Mouse (Mus musculus) hindbrain, embryonic 16.5 days (tissue): Measurements from ENCODE around the gene Card11. TPM values are rescaled to one million over a fixed set of nuclear protein-coding genes. Genes with fewer than 3 reads are reported as not detected.

Experiments used
- ATAC-seq: fragments of 200-750 bp; cut with Nextera tagmentation; 2 replicates; pipeline ENCODE4 v1.8.0; 2017; ENCODE audit warnings: moderate TSS enrichment, moderate library complexity
- H3K27ac ChIP-seq: fragments of 300-500 bp; sonication (generic); 2 replicates; pipeline ENCODE4 v1.5.1; 2014; ENCODE audit warnings: low read depth, mild to moderate bottlenecking, control low read depth, low read length, moderate library complexity
- H3K27me3 ChIP-seq: fragments of 300-500 bp; sonication (generic); replicated peaks from 2 replicates; pipeline ENCODE4 v1.6.1; 2014; ENCODE audit warnings: low read length; ENCODE audit not compliant: control insufficient read depth, insufficient read depth
- H3K36me3 ChIP-seq: fragments of 300-500 bp; sonication (generic); 2 replicates; pipeline ENCODE4 v1.6.1; 2014; ENCODE audit warnings: mild to moderate bottlenecking, low read length, moderate library complexity, mixed read lengths; ENCODE audit not compliant: control insufficient read depth, insufficient read depth
- H3K4me1 ChIP-seq: fragments of 300-500 bp; sonication (generic); 2 replicates; pipeline ENCODE4 v1.6.1; 2014; ENCODE audit warnings: low read depth, low read length; ENCODE audit not compliant: control insufficient read depth, insufficient read depth
- H3K4me2 ChIP-seq: fragments of 300-500 bp; sonication (generic); 2 replicates; pipeline ENCODE4 v1.6.1; 2014; ENCODE audit warnings: mild to moderate bottlenecking, low read length, control low read depth, moderate library complexity
- H3K4me3 ChIP-seq: fragments of 300-500 bp; sonication (generic); 2 replicates; pipeline ENCODE4 v1.5.1; 2014; ENCODE audit warnings: mild to moderate bottlenecking, low read length, control low read depth, moderate library complexity
- H3K9ac ChIP-seq: fragments of 300-500 bp; sonication (generic); 2 replicates; pipeline ENCODE4 v1.6.1; 2014; ENCODE audit warnings: low read depth, mild to moderate bottlenecking, control low read depth, low read length, moderate library complexity
- H3K9me3 ChIP-seq: fragments of 300-500 bp; sonication (generic); 2 replicates; pipeline ENCODE4 v1.6.1; 2014; ENCODE audit warnings: mild to moderate bottlenecking, low read length, moderate library complexity; ENCODE audit not compliant: control insufficient read depth
- whole genome bisulfite sequencing: fragments of 180-500 bp; shearing (Covaris S2); extraction: QIAGEN DNeasy Blood & Tissue Kit; methylation state at CpG from one replicate; pipeline ENCODE4 v1.1.7; 2014; 5-methylcytosine and 5-hydroxymethylcytosine counted together
- polyA plus RNA-seq: library from polyadenylated mRNA; unstranded; fragments of >200 nt; fragmentation: Nextera tagmentation; extraction: Ambion mirVana; gene quantifications from 2 replicates; pipeline ENCODE4 v1.2.1, GENCODE M21; 2015

Gene Card11
- polyA plus RNA-seq, 1 experiment from 2014 or later = 0.26 TPM

DNA sequence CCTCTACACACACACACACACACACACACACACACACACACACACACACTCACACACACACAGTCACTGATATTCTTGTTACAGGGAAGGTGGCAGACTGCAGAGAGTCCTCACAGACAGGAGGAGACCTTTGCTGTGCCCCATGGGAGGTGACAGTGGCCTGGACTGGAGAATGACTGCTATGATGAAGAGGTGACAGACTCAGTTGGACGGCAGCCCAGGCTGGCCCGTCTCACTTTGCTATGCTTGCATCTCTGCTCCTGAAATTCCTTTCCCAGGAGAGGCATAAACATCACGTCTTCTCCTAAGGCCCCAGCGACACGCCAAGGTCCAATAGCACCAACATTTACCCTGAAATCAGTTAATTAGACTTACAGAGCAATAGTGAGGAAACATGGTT lies 146.7 kb downstream of the Card11 start:
- no peaks in the 10 kb centered on the region for H3K27me3 ChIP-seq
- no peak overlapping the region for H3K27ac ChIP-seq
- no peak overlapping the region for H3K4me3 ChIP-seq
- no peaks in the 10 kb centered on the region; the same call in 1 of the 2 replicates for H3K4me1 ChIP-seq
- no peak for ATAC-seq
- no peak overlapping the region for H3K9ac ChIP-seq
- H3K9me3 ChIP-seq = no peaks in the 10 kb centered on the region
- H3K4me2 ChIP-seq = no peak overlapping the region
- no peaks in the 10 kb centered on the region for H3K36me3 ChIP-seq
- WGBS = 66% methylated on average over 5 of the region's 5 CpGs

DNA sequence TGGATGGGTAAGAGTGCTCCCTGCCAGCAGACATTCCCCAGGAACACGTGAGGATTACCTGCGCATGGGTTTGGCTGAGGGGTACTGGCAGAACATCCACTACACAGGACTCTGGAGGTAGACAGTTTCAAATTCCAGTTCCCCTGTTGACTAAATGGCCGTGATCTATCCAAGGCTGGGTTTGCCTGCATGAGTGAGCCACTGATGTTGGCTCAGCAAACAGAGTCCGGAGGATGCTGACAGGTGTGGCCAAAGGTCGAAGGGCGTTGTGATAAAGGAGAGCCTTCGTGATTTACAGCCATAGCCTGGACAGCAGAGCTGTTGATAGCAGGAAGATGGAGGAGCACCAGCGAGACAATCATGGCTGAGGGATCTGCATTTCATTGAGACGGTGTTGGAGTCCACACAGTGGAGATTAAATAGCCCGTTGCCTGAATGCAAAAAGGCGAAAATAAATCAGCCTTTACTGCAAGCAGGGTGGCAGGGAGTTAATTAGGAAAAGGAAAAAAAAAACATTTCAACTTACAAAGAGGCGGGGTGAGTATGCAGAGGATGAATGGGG lies 147.9 kb downstream of the Card11 start:
- Histone ChIP-seq H3K4me2 (no peak overlapping the region), H3K27me3 (no peaks in the 10 kb centered on the region), H3K4me3 (no peak overlapping the region), H3K9me3 (no peaks in the 10 kb centered on the region), H3K4me1 (no peaks in the 10 kb centered on the region; the same call in 1 of the 2 replicates), H3K27ac (no peak overlapping the region), H3K36me3 (no peaks in the 10 kb centered on the region), H3K9ac (no peak overlapping the region)
- ATAC-seq = no peak
- whole genome bisulfite sequencing = 74% methylated on average over 12 of the region's 12 CpGs

DNA sequence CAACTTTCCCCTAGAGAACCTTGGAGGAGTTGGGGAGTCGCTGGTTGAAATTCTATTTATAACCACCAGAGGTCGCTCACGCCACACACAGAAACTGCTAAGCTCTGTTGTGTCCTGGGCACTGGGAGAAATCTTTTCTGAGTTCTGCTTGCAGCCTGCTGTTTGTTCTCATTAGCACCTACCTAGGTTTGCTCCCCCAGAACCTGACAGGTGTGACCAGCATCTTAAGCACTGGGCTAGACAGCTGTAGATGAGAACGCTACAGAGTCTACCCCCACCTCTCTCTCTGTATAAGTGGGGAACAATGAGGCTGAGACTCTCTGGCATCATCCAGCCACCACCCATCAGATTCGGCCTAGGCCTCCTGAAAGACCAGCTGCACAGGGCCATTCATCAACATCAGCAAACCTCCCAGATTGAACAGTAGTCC lies 153.1 kb downstream of the Card11 start:
- peak overlapping the region; percentile 57; the same call in 1 of the 2 replicates for H3K27ac ChIP-seq
- H3K27me3 ChIP-seq = no peaks in the 10 kb centered on the region
- no peak overlapping the region for H3K4me3 ChIP-seq
- peak; percentile 87 for ATAC-seq
- 1% methylated on average over 5 of the region's 5 CpGs for WGBS
- no peak overlapping the region for H3K4me2 ChIP-seq
- no peaks in the 10 kb centered on the region for H3K9me3 ChIP-seq
- peaks cover 2% of the 10 kb centered on the region; the same call in 1 of the 2 replicates for H3K4me1 ChIP-seq
- H3K9ac ChIP-seq = no peak overlapping the region
- H3K36me3 ChIP-seq = no peaks in the 10 kb centered on the region

DNA sequence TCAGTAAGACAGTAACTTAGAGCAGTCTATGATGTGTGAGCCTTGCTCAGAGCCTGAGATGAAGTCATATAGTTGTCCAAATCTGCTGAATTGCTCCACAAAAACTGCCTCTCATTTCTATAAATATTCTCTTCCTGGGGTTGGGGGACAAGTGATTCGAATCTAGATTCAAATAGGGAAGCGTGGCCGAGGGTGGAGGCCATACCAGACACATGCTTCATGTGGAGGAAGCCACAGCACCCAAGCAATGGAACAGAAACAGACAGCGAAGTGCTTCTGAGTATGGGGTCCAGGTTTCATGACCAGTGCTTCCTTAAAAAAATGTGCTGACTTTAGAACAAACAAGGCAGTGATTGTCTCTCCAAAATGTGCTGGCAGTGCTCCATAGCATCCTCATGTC lies 158.4 kb downstream of the Card11 start:
- no peak overlapping the region for H3K4me3 ChIP-seq

DNA sequence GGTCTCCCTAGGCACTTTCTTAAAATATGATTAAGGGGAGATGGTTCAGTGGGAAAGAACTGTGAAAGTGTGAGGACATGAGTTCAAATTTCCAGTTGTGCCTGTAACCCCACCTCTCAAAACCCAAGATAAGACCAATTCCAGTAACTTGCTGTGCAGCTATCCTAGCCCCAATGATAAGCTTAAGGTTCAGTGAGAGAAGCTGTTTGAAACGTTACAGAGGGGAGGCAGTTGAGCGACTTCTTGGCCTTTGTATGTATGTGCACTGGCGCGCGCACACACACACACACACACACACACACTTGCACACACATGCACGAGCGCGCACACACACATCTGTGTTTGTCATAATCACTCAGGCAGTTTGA lies 169.3 kb downstream of the Card11 start:
- Histone ChIP-seq H3K27me3 (no peaks in the 10 kb centered on the region), H3K4me1 (peaks cover 32% of the 10 kb centered on the region), H3K36me3 (no peaks in the 10 kb centered on the region), H3K9ac (no peak overlapping the region; the same call in 1 of the 2 replicates), H3K4me2 (peak overlapping the region; percentile 64), H3K27ac (no peak overlapping the region), H3K9me3 (no peaks in the 10 kb centered on the region), H3K4me3 (peak overlapping the region; percentile 30)
- WGBS = 82% methylated on average over 8 of the region's 8 CpGs
- no peak for ATAC-seq

More for the DNA sequence above, 158.4 kb downstream of the Card11 start:
- H3K36me3 ChIP-seq = no peaks in the 10 kb centered on the region
- H3K4me2 ChIP-seq = no peak overlapping the region
- WGBS = 80% methylated on average over 4 of the region's 4 CpGs
- H3K27me3 ChIP-seq = no peaks in the 10 kb centered on the region
- no peak overlapping the region for H3K9ac ChIP-seq
- H3K9me3 ChIP-seq = no peaks in the 10 kb centered on the region
- no peak for ATAC-seq
- H3K27ac ChIP-seq = no peak overlapping the region
- H3K4me1 ChIP-seq = no peaks in the 10 kb centered on the region

DNA sequence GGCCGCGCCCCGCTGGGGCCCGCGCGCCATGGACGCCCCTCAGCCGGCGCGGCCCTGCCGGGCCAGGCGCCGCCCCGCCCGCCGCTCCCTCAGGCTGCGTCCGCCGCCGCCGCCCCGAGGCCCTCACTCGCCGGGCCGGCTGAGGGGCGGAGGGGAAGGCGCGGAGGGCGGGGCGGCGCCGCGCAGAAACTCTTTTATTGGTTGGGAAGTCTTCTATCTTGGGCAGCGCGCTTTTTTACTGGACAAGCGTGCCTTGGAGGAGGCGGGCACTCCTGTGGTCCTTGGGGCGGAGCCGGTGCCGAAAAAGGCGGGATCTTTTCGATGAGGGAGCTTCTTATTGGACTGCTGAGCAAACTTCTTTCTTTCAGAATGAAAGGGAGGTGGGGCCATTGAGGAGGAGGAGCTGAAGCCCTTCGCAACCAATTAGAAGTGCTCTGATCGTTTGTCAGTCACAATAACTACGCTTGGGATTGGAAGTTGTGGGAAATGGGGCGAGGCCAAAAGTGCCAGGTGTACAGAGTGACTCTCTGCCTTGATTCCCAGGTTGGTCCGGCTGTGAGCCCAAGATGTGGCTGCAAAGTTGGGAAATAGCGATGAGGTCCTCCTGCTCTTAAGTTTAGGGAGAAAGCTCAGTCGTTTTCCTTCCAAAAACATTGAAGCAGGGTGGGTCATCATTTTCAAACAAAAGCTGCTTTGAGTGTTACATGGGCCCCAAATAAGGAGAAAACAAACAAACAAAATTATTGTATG lies 169.9 kb downstream of the Card11 start, which contains the start of gene Gna12:
TSS of gene Gna12 (minus strand) at position 118 of the 750 bp plus-strand sequence.
- peak; percentile 98 for ATAC-seq
- WGBS = under 1% methylated on average over 45 of the region's 49 CpGs

DNA sequence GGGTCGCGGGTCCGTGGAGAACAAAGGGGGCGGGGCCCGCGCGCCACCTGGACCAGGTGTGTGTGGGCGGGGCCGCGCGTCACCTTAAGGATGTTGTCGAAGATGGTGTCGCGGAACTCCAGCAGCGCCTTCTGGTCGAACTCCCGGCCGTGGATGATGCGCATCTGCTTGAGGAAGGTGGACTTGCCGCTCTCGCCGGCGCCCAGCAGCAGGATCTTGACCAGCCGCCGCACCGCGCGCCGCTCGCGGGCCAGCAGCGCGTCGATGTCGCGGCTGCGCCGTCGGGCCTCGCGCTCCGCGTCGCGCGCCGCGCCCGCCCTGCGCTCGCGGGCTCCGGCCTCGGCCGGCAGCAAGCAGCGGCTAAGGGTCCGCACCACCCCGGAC lies 170.5 kb downstream of the Card11 start:
- no peak; the same call in 1 of the 2 replicates for ATAC-seq
- peak overlapping the region; percentile 64 for H3K4me2 ChIP-seq
- 1% methylated on average over 47 of the region's 58 CpGs for WGBS
- no peaks in the 10 kb centered on the region for H3K9me3 ChIP-seq
- H3K27me3 ChIP-seq = no peaks in the 10 kb centered on the region
- H3K27ac ChIP-seq = peak overlapping the region; percentile 88
- H3K36me3 ChIP-seq = no peaks in the 10 kb centered on the region
- peaks cover 32% of the 10 kb centered on the region for H3K4me1 ChIP-seq
- peak overlapping the region; percentile 83 for H3K9ac ChIP-seq
- H3K4me3 ChIP-seq = peak overlapping the region; percentile 65

More for the DNA sequence above, 169.9 kb downstream of the Card11 start, which contains the start of gene Gna12:
- Histone ChIP-seq H3K27me3 (no peaks in the 10 kb centered on the region), H3K9ac (peak within 1 kb of the TSS; percentile 83), H3K4me2 (peak within 1 kb of the TSS; percentile 64), H3K4me1 (peaks cover 32% of the 10 kb centered on the region), H3K27ac (peak within 1 kb of the TSS; percentile 88), H3K4me3 (peak within 1 kb of the TSS; percentile 65), H3K36me3 (no peaks in the 10 kb centered on the region), H3K9me3 (no peaks in the 10 kb centered on the region)

DNA sequence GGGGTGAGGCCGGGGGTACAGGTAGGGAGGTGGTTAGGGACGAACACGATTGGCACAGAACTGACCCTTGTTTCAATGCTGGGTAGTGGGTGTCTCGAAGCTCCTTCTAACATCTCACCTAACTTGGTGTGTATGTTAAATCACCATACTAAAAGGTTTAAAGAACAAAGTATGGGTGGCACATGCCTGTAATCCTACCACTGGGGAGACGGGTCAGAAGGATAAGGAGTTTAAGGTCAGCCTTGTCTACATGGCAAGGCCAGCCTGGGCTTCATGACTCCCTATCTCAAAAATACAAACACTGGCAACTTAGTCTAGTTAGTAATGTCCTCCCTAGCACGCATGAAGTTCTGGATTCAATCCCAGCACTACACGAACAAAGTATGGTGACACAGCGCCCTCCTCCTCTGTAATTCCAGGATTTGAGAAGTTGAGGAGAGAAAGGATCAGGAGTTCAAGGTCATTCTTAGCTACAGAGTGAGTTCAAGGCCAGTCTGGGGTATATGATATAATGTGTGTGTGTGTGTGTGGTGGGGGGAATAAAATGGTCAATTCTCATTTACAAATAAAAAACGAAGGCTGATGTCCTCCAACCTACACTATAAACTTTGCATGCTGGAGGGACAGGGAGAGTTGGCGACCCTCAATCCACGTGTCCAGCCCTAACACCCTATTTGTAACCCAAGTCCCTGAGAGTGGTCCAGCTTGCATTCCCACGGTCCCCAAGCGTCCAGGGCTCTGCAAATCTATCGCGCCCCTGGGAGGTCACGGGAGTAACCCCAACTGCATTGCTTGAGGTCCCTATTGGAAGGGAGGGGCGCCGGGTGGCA lies 171.1 kb downstream of the Card11 start:
- peak overlapping the region; percentile 64 for H3K4me2 ChIP-seq
- peak overlapping the region; percentile 83 for H3K9ac ChIP-seq
- H3K36me3 ChIP-seq = no peaks in the 10 kb centered on the region
- peak overlapping the region; percentile 65 for H3K4me3 ChIP-seq
- no peaks in the 10 kb centered on the region for H3K9me3 ChIP-seq
- no peaks in the 10 kb centered on the region for H3K27me3 ChIP-seq
- 33% methylated on average over 18 of the region's 18 CpGs for WGBS
- H3K27ac ChIP-seq = peak overlapping the region; percentile 88
- peaks cover 32% of the 10 kb centered on the region for H3K4me1 ChIP-seq
- no peak for ATAC-seq
